Mouse (Mus musculus) ES-Bruce4 (cell line): ENCODE measurements around the gene Pax1.

Experiments used
- CTCF ChIP-seq: IDR thresholded peaks from one replicate; pipeline ENCODE4 v1.8.1; 2011; ENCODE audit warnings: low read depth, low read length
- EP300 ChIP-seq: IDR thresholded peaks from 2 replicates; pipeline ENCODE4 v1.6.1; 2011; ENCODE audit warnings: low read depth, low read length; ENCODE audit not compliant: insufficient read depth
- POLR2A ChIP-seq: IDR thresholded peaks from one replicate; pipeline ENCODE4 v1.8.1; 2011; ENCODE audit warnings: low read length; ENCODE audit not compliant: insufficient read depth

DNA sequence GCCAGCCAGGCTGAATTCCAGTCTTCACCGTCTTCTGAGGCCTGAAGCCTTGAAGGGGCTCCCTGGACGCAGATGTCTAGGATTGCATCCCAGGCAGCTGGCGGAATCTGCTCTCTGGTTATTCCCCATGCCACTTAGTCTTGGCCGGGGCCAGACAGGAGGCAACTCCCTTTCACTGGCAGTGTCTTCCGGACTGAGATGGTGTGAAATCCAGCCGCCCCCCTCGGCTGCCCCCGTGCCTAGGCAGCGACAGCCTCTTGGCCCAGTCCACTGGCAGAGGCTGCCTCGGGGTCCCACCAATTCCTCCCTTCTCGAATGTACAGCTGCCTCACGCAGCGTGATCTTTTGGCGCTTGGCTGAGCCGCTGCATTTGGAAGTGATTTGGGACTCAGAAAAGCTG, 23.0 kb upstream of the Pax1 start:
- TF ChIP-seq POLR2A (no peak), CTCF (no peak), EP300 (no peak)
